Mouse (Mus musculus) heart, postnatal 36 days (tissue): ENCODE data around the gene 4930568D16Rik. TPM values are rescaled to one million over a fixed set of nuclear protein-coding genes. Genes with fewer than 3 reads are reported as not detected.

Source experiments
- DNase-seq, 2 experiments: peaks; one replicate each; pipeline ENCODE4 v3.0.0; 2021 to 2022
- intact Hi-C: fragments of 180-260 bp; cut with DNase I; formaldehyde crosslinking; loops from one replicate; pipeline ENCODE4 v1.15.1; 2025
- total RNA-seq, 2 experiments: library from RNA; stranded (reverse); gene quantifications; 2 replicates each; pipeline ENCODE4 v1.2.3; 2021

Gene 4930568D16Rik
- total RNA-seq, 2 experiments from 2014 or later, result not detected

DNA sequence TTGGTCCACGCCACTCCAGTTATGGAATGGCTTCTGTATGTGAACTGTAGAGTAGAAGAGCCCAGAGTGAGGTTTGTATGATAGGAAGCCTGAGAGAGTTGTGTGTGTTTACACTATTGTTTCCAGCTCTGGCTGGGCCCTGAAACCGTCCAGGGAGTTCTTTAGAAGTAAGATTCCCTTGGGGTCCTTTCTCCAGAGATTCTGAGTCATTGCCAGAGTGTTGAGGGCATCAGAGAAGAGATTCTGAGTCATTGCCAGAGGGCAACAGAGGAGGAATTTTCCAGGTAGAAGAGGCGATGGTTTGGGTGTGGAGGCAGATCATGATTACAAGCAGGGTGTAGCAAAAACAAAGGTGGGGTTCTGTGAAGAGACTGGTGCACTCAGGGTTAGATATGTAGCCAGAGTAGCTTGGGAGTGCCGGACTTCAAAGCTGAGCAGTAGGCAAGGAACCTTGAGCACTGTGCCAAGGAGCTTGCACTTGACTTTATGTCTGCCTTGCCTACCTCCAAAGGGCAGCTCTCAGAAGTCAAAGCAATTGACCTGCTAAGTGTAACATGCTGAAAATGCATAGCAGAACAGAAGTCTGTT, 57.5 kb downstream of the 4930568D16Rik start:
- no peak for DNase-seq
- intact Hi-C loops, result no loop called here

DNA sequence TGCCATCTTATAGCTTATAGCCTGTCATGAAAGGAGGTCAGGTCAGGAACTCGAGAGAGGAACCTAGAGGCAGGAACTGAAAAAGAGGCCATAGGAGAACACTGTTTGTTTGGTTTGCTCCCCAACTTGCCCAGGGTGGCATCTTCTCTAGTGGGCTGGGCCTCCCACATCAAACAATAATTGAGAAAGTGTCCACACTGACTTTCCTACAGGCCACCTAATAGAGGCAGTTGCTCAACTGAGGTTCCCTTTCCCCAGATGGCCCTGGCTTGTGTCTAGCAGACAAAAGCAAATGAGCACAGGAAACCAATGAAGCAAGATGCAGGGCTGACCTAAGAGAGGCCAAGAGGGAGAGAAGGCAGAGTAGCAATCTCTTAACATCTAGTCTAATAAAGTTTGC, 59.4 kb downstream of the 4930568D16Rik start:
- DNase-seq, result no peak
- intact Hi-C loops, result no loop called here

Other genes with a start within 250 kb of the 4930568D16Rik start
- 100 to 1,000 TPM; 133 to 134 TPM for gene Rab14, start 166.6 kb downstream of the 4930568D16Rik start, total RNA-seq
- 100 to 1,000 TPM; 969 to 984 TPM for gene Gsn, start 111.3 kb downstream of the 4930568D16Rik start, total RNA-seq
- 10 to 100 TPM; 79.9 to 88.4 TPM for gene Stom, start 30.8 kb downstream of the 4930568D16Rik start, total RNA-seq
- not detected for gene 4930402F06Rik, start 29.4 kb upstream of the 4930568D16Rik start, total RNA-seq
- 10 to 100 TPM; 19.0 to 22.5 TPM for gene Ggta1, start 95.5 kb upstream of the 4930568D16Rik start, total RNA-seq
- gene Dab2ip, start 190.5 kb upstream of the 4930568D16Rik start, total RNA-seq, result 10 to 100 TPM; 41.7 to 54.2 TPM